Mouse (Mus musculus) retina, postnatal 1 day (tissue): ENCODE results near the gene Sik3.

Experiments used
- DNase-seq: peaks from one replicate; pipeline ENCODE4 v3.0.0-alpha.2; 2012

Sik3 gene

GRCm38 (mm10) chr9:46198461-46198860, 185.8 kb downstream of the Sik3 start:
- no peak for DNase-seq

- no peak for DNase-seq
These were observed 186.3 kb downstream of the Sik3 start for GRCm38 (mm10) chr9:46198936-46199335.

GRCm38 (mm10) chr9:46199609-46200008, 187.0 kb downstream of the Sik3 start:
- DNase-seq, result no peak

GRCm38 (mm10) chr9:46206834-46207500, 194.3 kb downstream of the Sik3 start:
- DNase-seq, result no peak

GRCm38 (mm10) chr9:46207501-46207869, 194.9 kb downstream of the Sik3 start:
- DNase-seq, result no peak

- no peak for DNase-seq
These were observed 195.9 kb downstream of the Sik3 start for GRCm38 (mm10) chr9:46208401-46208974.

- no peak for DNase-seq
These were observed 197.9 kb downstream of the Sik3 start for GRCm38 (mm10) chr9:46210473-46210872.

- no peak for DNase-seq
These were observed 201.7 kb downstream of the Sik3 start for GRCm38 (mm10) chr9:46214276-46214675.

- DNase-seq, result no peak
These were observed 202.3 kb downstream of the Sik3 start for GRCm38 (mm10) chr9:46214946-46215337.

- no peak for DNase-seq
These were observed 203.0 kb downstream of the Sik3 start for GRCm38 (mm10) chr9:46215338-46216322.

GRCm38 (mm10) chr9:46216744-46217470, 204.3 kb downstream of the Sik3 start:
- DNase-seq, result no peak

GRCm38 (mm10) chr9:46218176-46218575, 205.6 kb downstream of the Sik3 start:
- DNase-seq, result no peak

GRCm38 (mm10) chr9:46223090-46223489, 210.5 kb downstream of the Sik3 start:
- no peak for DNase-seq

GRCm38 (mm10) chr9:46224101-46224500, 211.5 kb downstream of the Sik3 start:
- DNase-seq, result no peak

- no peak for DNase-seq
These were observed 212.5 kb downstream of the Sik3 start for GRCm38 (mm10) chr9:46224945-46225660.

- no peak for DNase-seq
These were observed 214.5 kb downstream of the Sik3 start for GRCm38 (mm10) chr9:46227064-46227614.

- DNase-seq, result no peak
These were observed 215.9 kb downstream of the Sik3 start, which contains the start of gene Apoa1 for GRCm38 (mm10) chr9:46228491-46228890. TSS of gene Apoa1 (plus strand) at chr9:46228580.

GRCm38 (mm10) chr9:46229573-46230449, 217.2 kb downstream of the Sik3 start:
- DNase-seq, result peak; percentile 92

- no peak for DNase-seq
These were observed 217.9 kb downstream of the Sik3 start for GRCm38 (mm10) chr9:46230450-46230975.

- DNase-seq, result no peak
These were observed 222.6 kb downstream of the Sik3 start for GRCm38 (mm10) chr9:46235196-46235595.

- DNase-seq, result no peak
These were observed 222.8 kb downstream of the Sik3 start, which contains the start of gene Apoc3 for GRCm38 (mm10) chr9:46235596-46235648. TSS of gene Apoc3 (minus strand) at chr9:46235636.
